Mouse (Mus musculus) intestine, postnatal 0 days (tissue): ENCODE results near the gene Itgb7. TPM values are rescaled to one million over a fixed set of nuclear protein-coding genes. Genes with fewer than 3 reads are reported as not detected.
A peak's percentile ranks its signal among the peaks of the same experiment; 100 is the strongest.
"Not testable (repeated sequence)": the region's sequence is repeated elsewhere in the genome, so short reads cannot be mapped to it uniquely, and the experiment has no call there.

Experiments used
- ATAC-seq: fragments of 200-750 bp; cut with Nextera tagmentation; 2 replicates; pipeline ENCODE4 v1.8.0; 2017; ENCODE audit warnings: mild to moderate bottlenecking, moderate TSS enrichment, moderate library complexity
- H3K27ac ChIP-seq: fragments of 300-500 bp; sonication (generic); 2 replicates; pipeline ENCODE4 v1.5.1; 2014; ENCODE audit warnings: mild to moderate bottlenecking, low read depth, low read length, moderate library complexity
- H3K27me3 ChIP-seq: fragments of 300-500 bp; sonication (generic); replicated peaks from 2 replicates; pipeline ENCODE4 v1.6.1; 2014; ENCODE audit warnings: low read length, mixed read lengths; ENCODE audit not compliant: control insufficient read depth, insufficient read depth
- H3K36me3 ChIP-seq: fragments of 300-500 bp; sonication (generic); 2 replicates; pipeline ENCODE4 v1.6.1; 2014; ENCODE audit warnings: mild to moderate bottlenecking, moderate library complexity; ENCODE audit not compliant: control insufficient read depth, insufficient read depth
- H3K4me1 ChIP-seq: fragments of 300-500 bp; sonication (generic); replicated peaks from 2 replicates; pipeline ENCODE4 v1.6.1; 2014; ENCODE audit warnings: antibody characterized with exemption, low read length, mixed read lengths; ENCODE audit not compliant: control insufficient read depth, insufficient read depth
- H3K4me2 ChIP-seq: fragments of 300-500 bp; sonication (generic); replicated peaks from 2 replicates; pipeline ENCODE4 v1.6.1; 2014; ENCODE audit warnings: low read depth, mild to moderate bottlenecking, moderate library complexity
- H3K4me3 ChIP-seq: fragments of 300-500 bp; sonication (generic); 2 replicates; pipeline ENCODE4 v1.5.1; 2014; ENCODE audit warnings: low read depth, low read length
- H3K9ac ChIP-seq: fragments of 300-500 bp; sonication (generic); 2 replicates; pipeline ENCODE4 v1.6.1; 2014; ENCODE audit warnings: mild to moderate bottlenecking, low read depth, low read length
- H3K9me3 ChIP-seq: fragments of 300-500 bp; sonication (generic); 2 replicates; pipeline ENCODE4 v1.6.1; 2016; ENCODE audit warnings: mixed run types; ENCODE audit not compliant: control insufficient read depth
- CTCF ChIP-seq: sonication (generic); IDR thresholded peaks from 2 replicates; pipeline ENCODE4 v1.5.1; 2016; ENCODE audit warnings: low read depth, mild to moderate bottlenecking, control low read depth, antibody characterized with exemption, moderate library complexity
- WGBS: fragments of 180-500 bp; shearing (Covaris S2); extraction: QIAGEN DNeasy Blood & Tissue Kit; methylation state at CpG from one replicate; pipeline ENCODE4 v1.1.7; 2014; 5-methylcytosine and 5-hydroxymethylcytosine counted together
- polyA plus RNA-seq: library from polyadenylated mRNA; unstranded; fragments of >200 nt; fragmentation: Nextera tagmentation; extraction: Ambion mirVana; gene quantifications from 2 replicates; pipeline ENCODE4 v1.2.1, GENCODE M21; 2015

Gene Itgb7
- polyA plus RNA-seq, 1 experiment from 2014 or later: 2.9 TPM

GRCm38 (mm10) chr15:102233896-102234295 lies 2.2 kb upstream of the Itgb7 start:
- H3K27me3 ChIP-seq: no peaks in the 10 kb centered on the region
- no peak overlapping the region for H3K4me2 ChIP-seq
- no peaks in the 10 kb centered on the region for H3K9me3 ChIP-seq
- no peak overlapping the region for H3K4me3 ChIP-seq
- TF ChIP-seq CTCF: no peak
- WGBS: 7% methylated on average over 2 of the region's 2 CpGs
- H3K4me1 ChIP-seq: 0 out of 2 replicates have a peak, but pooled peaks cover 8% of the 10 kb centered on the region
- no peak overlapping the region for H3K9ac ChIP-seq
- no peak for ATAC-seq
- peaks cover 4% of the 10 kb centered on the region; the same call in 1 of the 2 replicates for H3K36me3 ChIP-seq
- H3K27ac ChIP-seq: no peak overlapping the region

DNA sequence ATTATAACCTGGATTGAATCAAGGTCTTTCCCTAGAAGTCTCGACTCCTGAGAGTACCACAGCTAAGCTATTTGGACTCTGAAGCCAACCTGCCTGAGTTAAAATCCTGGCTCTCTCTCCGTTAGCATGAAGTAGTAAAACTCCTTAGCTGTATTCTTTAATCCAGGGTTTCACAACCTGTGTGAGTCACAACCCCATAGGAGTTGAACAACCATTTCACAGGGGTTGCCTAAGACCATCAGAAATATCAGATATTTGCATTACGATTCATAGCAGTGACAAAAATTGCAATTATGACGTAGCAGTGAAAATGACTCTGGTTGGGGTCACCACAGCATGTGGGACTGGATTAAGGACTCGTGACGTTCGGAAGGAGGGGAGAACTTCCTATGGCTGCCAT lies 1.0 kb upstream of the Itgb7 start:
- WGBS: 82% methylated on average over 7 of the region's 7 CpGs
- no peak overlapping the region for H3K4me2 ChIP-seq
- no peak overlapping the region for H3K27ac ChIP-seq
- TF ChIP-seq CTCF: no peak
- H3K9ac ChIP-seq: no peak overlapping the region
- H3K27me3 ChIP-seq: no peaks in the 10 kb centered on the region
- no peak for ATAC-seq
- H3K36me3 ChIP-seq: no peaks in the 10 kb centered on the region; the same call in 1 of the 2 replicates
- no peak overlapping the region for H3K4me3 ChIP-seq
- H3K4me1 ChIP-seq: 0 out of 2 replicates have a peak, but pooled peaks cover 8% of the 10 kb centered on the region
- H3K9me3 ChIP-seq: no peaks in the 10 kb centered on the region

DNA sequence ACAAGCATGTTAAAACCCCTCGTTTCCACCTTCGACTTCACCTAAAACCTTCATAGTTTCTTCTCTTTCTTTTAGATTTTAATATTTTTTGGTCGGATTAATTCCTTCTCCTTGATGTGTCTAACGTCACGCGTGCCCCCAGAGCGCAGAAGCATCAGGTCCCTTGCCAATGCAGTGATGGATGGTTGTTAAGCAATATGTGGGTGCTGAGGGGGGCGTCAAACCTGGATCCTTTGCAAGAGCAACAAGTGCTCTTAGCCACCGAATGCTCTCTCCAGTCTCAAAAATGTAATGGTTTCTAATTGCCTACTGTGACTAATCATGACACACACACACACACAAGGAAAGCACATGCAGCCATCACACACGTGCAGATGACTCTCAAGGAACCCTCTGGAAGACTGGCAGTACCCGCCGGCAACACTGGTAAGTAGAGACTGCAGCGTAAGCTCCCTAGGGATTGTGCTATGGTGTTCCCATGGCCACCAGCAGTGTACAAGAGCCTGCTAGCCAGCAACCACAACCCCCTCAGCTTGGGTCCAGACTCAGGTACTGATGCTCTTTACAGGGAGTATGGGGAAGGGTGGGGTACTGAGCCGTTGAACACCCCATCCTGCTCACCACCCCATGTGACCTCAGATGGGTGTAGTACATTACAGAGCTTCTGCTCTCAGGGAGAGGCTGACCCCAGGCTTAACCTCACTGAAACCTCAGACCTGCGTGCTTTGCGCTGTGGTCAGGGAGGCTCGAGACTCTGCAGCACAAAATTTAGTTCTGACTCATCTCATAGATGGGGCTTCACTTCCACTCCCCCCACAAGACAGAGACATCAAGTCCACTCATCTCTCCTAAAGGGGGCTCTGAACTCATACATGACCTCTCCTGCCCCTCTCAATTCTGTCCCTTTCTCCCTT lies 1.1 kb downstream of the Itgb7 start:
- Histone ChIP-seq H3K27ac (no peak overlapping the region), H3K4me3 (no peak overlapping the region), H3K9ac (no peak overlapping the region), H3K36me3 (no peaks in the 10 kb centered on the region; the same call in 1 of the 2 replicates), H3K4me2 (no peak overlapping the region), H3K4me1 (0 out of 2 replicates have a peak, but pooled peaks cover 4% of the 10 kb centered on the region), H3K27me3 (no peaks in the 10 kb centered on the region), H3K9me3 (no peaks in the 10 kb centered on the region)
- TF ChIP-seq CTCF: no peak
- ATAC-seq: no peak
- WGBS: 83% methylated on average over 17 of the region's 17 CpGs

DNA sequence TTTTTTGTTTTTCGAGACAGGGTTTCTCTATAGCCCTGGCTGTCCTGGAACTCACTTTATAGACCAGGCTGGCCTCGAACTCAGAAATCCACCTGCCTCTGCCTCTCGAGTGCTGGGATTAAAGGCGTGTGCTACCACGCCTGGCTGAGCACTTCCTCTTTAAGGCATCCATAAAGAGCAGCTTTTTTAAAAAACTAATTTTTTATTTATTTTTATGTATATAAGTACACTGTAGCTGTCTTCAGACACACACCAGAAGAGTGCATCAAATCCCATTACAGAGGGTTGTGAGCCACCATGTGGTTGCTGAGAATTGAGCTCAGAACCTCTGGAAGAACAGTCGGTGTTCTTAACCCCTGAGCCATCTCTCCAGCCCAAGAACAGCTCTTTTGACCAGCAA lies 6.1 kb downstream of the Itgb7 start:
- not testable (repeated sequence) for ATAC-seq, H3K4me2 ChIP-seq, H3K4me1 ChIP-seq, H3K9ac ChIP-seq, H3K4me3 ChIP-seq, H3K9me3 ChIP-seq, H3K27ac ChIP-seq, H3K36me3 ChIP-seq, H3K27me3 ChIP-seq
- 86% methylated on average over 5 of the region's 6 CpGs for WGBS

GRCm38 (mm10) chr15:102224992-102225617 lies 6.6 kb downstream of the Itgb7 start:
- Histone ChIP-seq H3K36me3 (no peaks in the 10 kb centered on the region), H3K27me3 (no peaks in the 10 kb centered on the region; the same call in 1 of the 2 replicates), H3K9me3 (no peaks in the 10 kb centered on the region), H3K4me3 (peak overlapping the region; percentile 38), H3K4me2 (peak overlapping the region; percentile 90), H3K9ac (no peak overlapping the region), H3K4me1 (no peaks in the 10 kb centered on the region), H3K27ac (no peak overlapping the region)
- no peak for ATAC-seq
- TF ChIP-seq CTCF: no peak
- 11% methylated on average over 20 of the region's 21 CpGs for WGBS

GRCm38 (mm10) chr15:102224186-102224991 lies 7.4 kb downstream of the Itgb7 start:
- Histone ChIP-seq H3K4me3 (peak overlapping the region; percentile 38), H3K36me3 (no peaks in the 10 kb centered on the region), H3K4me2 (peak overlapping the region; percentile 90), H3K27me3 (no peaks in the 10 kb centered on the region; the same call in 1 of the 2 replicates), H3K4me1 (no peaks in the 10 kb centered on the region), H3K9me3 (no peaks in the 10 kb centered on the region), H3K27ac (no peak overlapping the region), H3K9ac (peak overlapping the region; percentile 45)
- ATAC-seq: peak; percentile 79
- TF ChIP-seq CTCF: peak; percentile 95
- WGBS: 4% methylated on average over 37 of the region's 43 CpGs
